Mouse (Mus musculus) liver, adult 2 months (tissue): ENCODE data around the gene Sh3d21. TPM values are rescaled to one million over a fixed set of nuclear protein-coding genes. Genes with fewer than 3 reads are reported as not detected.

ENCODE experiments used
- DNase-seq: peaks from one replicate; pipeline ENCODE4 v3.0.0-alpha.2; 2011; ENCODE audit warnings: low read depth, low spot score; ENCODE audit errors: extremely low read depth
- H3K27ac ChIP-seq: fragments of 200-500 bp; replicated peaks from 2 replicates; pipeline ENCODE4 v1.5.1; 2012; ENCODE audit warnings: low read depth, mild to moderate bottlenecking, control low read depth, inconsistent platforms, low read length; ENCODE audit not compliant: insufficient read depth
- H3K27me3 ChIP-seq: fragments of 200-500 bp; 2 replicates; pipeline ENCODE4 v1.6.1; 2012; ENCODE audit warnings: mild to moderate bottlenecking, moderate library complexity, low read length, inconsistent platforms; ENCODE audit not compliant: control insufficient read depth, insufficient read depth
- H3K36me3 ChIP-seq: fragments of 200-500 bp; 2 replicates; pipeline ENCODE4 v1.6.1; 2012; ENCODE audit warnings: low read length, inconsistent platforms; ENCODE audit not compliant: control insufficient read depth, insufficient read depth
- H3K4me1 ChIP-seq: fragments of 200-500 bp; 2 replicates; pipeline ENCODE4 v1.6.1; 2011; ENCODE audit warnings: low read length; ENCODE audit not compliant: control insufficient read depth, insufficient read depth
- H3K4me3 ChIP-seq: fragments of 200-500 bp; 2 replicates; pipeline ENCODE4 v1.5.1; 2011; ENCODE audit warnings: low read depth, mild to moderate bottlenecking, control low read depth, low read length, moderate library complexity; ENCODE audit not compliant: insufficient read depth
- H3K79me2 ChIP-seq: fragments of 200-500 bp; 2 replicates; pipeline ENCODE4 v1.6.1; 2012; ENCODE audit warnings: inconsistent platforms, mild to moderate bottlenecking, low read length, moderate library complexity; ENCODE audit not compliant: control insufficient read depth, insufficient read depth
- H3K9ac ChIP-seq: fragments of 200-500 bp; 2 replicates; pipeline ENCODE4 v1.6.1; 2012; ENCODE audit warnings: low read depth, mild to moderate bottlenecking, control low read depth, inconsistent platforms, low read length
- CTCF ChIP-seq: fragments of 200-500 bp; IDR thresholded peaks from 2 replicates; pipeline ENCODE4 v1.5.1; 2011; ENCODE audit warnings: low read depth, low read length, control low read depth
- POLR2A ChIP-seq: fragments of 200-500 bp; IDR thresholded peaks from 2 replicates; pipeline ENCODE4 v1.6.1; 2011; ENCODE audit warnings: low read length, control low read depth; ENCODE audit not compliant: insufficient read depth; ENCODE audit errors: extremely low read depth
- WGBS: fragments of 180-500 bp; shearing (Covaris S2); methylation state at CpG from one replicate; pipeline ENCODE4 v1.1.7; 2018; 5-methylcytosine and 5-hydroxymethylcytosine counted together
- polyA plus RNA-seq: library from polyadenylated mRNA; depleted of rRNA; stranded (reverse); fragments of >200 nt; gene quantifications from 2 replicates; pipeline ENCODE4 v1.2.3, GENCODE M21; 2012
- total RNA-seq: library from RNA; depleted of rRNA; stranded (reverse); fragments of >200 nt; gene quantifications from 2 replicates; pipeline ENCODE4 v1.2.3, GENCODE M21; 2014

Sh3d21 gene
- total and polyA plus RNA-seq, 2 experiments: 0.55 to 0.65 TPM

DNA sequence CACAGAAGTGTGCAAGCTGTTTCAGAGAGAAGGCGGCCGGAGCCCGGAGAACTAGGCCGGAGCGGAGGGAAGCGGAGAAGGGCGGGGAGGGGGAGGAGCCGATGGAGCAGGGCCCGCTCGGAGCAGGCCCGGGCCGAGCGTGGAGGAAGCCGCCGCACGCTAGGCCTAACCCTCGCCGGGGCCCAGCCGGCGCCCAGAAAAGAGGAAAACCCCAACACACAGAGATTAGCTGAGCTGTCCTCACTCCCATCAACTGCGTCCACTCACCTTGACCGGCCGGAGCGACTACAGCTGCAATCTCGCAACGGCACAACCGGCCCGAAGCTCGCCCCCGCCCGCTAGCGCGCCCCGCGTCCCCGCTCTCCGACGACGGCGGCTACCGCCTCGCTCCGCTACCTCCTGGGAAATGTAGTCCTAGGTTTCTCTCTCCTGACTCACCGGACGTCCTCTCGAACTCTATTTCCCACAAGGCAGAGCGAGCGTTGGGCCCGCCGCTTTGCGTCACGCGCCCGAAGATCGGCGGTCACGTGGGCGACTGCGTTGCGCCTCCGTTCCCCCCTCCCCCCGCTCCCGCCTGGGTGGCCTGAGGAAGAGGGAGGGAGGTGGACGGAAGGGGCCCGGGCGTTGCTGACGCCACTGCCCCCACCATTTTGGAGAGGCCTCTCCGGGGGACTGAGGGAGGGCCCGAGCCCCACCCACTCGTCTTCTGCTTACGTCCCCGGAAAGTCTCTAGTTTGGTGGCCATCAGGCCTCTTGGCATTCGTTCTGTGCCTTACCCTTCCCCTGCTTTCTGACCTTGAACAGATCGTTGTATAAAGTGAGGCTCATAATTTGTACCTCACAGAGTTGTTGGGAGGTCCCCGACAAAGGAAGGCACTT, 39.3 kb upstream of the Sh3d21 start, which contains the start of gene Thrap3:
Gene Thrap3, minus strand, starts transcription at position 458 of the 879 bp plus-strand sequence.
- peak; percentile 93 for DNase-seq
- Histone ChIP-seq H3K79me2 (peaks cover 14% of the 10 kb centered on the region; the same call in 1 of the 2 replicates), H3K27me3 (no peaks in the 10 kb centered on the region), H3K9ac (peak within 1 kb of the TSS; percentile 96), H3K4me1 (peaks cover 27% of the 10 kb centered on the region), H3K36me3 (no peaks in the 10 kb centered on the region; the same call in 1 of the 2 replicates), H3K27ac (peak within 1 kb of the TSS; percentile 99), H3K4me3 (peak within 1 kb of the TSS; percentile 93)
- WGBS: under 1% methylated on average over 74 of the region's 75 CpGs
- TF ChIP-seq CTCF: no peak
- peak; percentile 64; the same call in 1 of the 2 replicates for TF ChIP-seq POLR2A

DNA sequence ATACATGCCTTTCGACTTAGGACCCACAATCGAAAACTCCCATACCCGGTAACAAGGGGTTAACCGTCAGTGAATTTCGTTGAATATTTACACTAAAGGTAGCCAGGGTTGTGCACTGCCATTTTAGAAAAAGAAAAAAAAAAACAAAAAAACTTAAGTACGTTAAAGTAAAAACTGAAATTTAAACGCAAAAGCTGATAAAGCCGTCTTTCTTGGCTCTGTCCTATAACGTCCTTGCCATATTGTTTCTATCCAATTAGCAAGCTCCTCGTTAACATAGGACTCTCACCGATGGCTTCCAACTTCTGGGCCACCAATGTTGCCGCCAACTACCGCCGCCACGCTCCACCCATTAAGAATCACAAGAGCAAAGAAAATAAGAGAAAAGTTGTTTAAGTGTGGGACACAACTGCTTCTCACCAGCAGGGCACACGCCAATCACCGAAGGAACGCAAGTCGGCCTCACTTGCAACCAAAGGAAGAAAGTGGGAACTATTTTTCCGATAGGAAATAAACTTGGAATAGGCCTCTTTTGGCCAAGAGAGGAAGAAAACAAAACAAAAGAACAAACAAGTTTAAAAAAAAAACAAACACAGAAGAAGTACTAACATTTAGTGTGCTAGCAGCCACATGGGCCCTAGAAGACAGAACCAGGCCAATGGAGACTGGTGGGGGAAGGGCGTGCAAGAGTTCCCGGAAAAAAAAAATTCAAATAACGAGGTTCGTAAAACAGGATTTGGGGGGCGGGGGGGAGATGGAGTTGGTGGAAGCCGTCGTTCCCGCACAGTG, 38.4 kb upstream of the Sh3d21 start:
- TF ChIP-seq POLR2A (no peak), CTCF (peak; percentile 36; the same call in 1 of the 2 replicates)
- Histone ChIP-seq H3K79me2 (peaks cover 18% of the 10 kb centered on the region; the same call in 1 of the 2 replicates), H3K27ac (peak overlapping the region; percentile 99), H3K36me3 (no peaks in the 10 kb centered on the region; the same call in 1 of the 2 replicates), H3K4me1 (peaks cover 30% of the 10 kb centered on the region), H3K4me3 (peak overlapping the region; percentile 93), H3K27me3 (no peaks in the 10 kb centered on the region), H3K9ac (peak overlapping the region; percentile 96)
- DNase-seq: peak; percentile 75
- WGBS: under 1% methylated on average over 28 of the region's 28 CpGs

DNA sequence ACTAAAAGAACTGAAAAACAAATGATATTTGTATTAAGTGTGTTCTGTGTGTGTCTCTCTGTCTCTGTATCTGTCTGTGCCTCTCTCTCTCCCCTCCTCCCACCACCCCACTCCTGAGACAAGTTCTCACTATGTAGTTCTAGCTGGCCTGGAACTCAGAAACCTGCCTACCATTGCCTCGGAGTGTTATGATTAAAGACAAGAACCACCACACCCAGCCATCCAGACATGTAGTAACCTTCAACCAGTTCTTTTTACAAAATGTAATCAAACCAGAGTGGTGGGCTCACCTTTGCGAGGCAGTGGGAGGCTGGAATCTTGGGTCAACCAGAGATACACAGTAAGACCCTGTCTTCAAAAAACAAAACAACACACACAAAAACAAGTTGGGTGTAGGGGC, 37.4 kb upstream of the Sh3d21 start:
- peak overlapping the region; percentile 55 for H3K9ac ChIP-seq
- H3K27me3 ChIP-seq: no peaks in the 10 kb centered on the region
- H3K27ac ChIP-seq: peak overlapping the region; percentile 63
- no peak for DNase-seq
- H3K4me3 ChIP-seq: peak overlapping the region; percentile 28
- H3K4me1 ChIP-seq: peaks cover 27% of the 10 kb centered on the region
- no peaks in the 10 kb centered on the region; the same call in 1 of the 2 replicates for H3K36me3 ChIP-seq
- WGBS: 14% methylated on average over 2 of the region's 2 CpGs
- TF ChIP-seq POLR2A: no peak
- TF ChIP-seq CTCF: no peak
- H3K79me2 ChIP-seq: peaks cover 23% of the 10 kb centered on the region; the same call in 1 of the 2 replicates

DNA sequence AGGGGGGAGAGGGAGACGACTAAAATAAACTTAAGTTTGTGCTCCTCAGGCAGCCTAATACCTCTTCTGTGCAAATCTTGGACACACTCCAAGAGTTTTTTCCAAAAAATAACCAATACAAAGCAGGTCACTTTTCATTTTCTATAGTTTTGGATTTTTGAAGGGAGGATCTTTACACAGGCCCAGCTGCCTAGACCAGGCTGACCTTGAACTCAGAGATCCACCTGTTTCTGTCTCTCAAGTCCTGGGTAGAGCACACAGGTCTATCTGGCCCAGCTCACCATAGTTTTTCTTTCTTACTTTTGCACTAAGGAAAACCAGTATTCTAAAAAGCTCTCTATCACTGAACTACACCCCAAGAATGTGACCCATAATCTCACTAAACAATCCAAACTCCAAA, 36.7 kb upstream of the Sh3d21 start:
- no peaks in the 10 kb centered on the region for H3K27me3 ChIP-seq
- no peak for TF ChIP-seq POLR2A
- TF ChIP-seq CTCF: no peak
- peaks cover 26% of the 10 kb centered on the region for H3K4me1 ChIP-seq
- DNase-seq: peak; percentile 66
- no peak overlapping the region for H3K4me3 ChIP-seq
- H3K9ac ChIP-seq: no peak overlapping the region
- H3K79me2 ChIP-seq: peaks cover 24% of the 10 kb centered on the region; the same call in 1 of the 2 replicates
- peak overlapping the region; percentile 28; the same call in 1 of the 2 replicates for H3K27ac ChIP-seq
- no peaks in the 10 kb centered on the region; the same call in 1 of the 2 replicates for H3K36me3 ChIP-seq
- 3% methylated on average over 1 of the region's 1 CpGs for WGBS

DNA sequence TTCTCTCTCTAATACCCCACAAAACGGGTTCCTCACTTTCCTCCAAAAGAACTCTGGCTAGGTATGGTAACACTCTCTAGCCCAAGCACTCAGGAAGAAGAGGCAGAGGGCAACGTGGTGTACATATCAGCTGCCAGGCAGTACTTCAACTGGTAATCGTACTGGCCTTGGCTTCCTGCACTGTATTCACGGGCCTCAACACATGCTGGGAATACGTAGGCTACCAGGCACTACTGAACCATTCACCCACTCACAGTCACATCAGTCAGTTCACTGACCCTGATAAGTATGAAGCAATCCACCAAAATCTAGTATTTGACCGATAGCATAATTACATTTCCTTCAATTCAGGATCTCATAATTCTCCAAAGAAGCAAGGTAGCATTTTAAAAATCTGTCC, 36.3 kb upstream of the Sh3d21 start:
- 5% methylated on average over 6 of the region's 6 CpGs for WGBS
- Histone ChIP-seq H3K36me3 (peaks cover 2% of the 10 kb centered on the region; the same call in 1 of the 2 replicates), H3K79me2 (peaks cover 27% of the 10 kb centered on the region; the same call in 1 of the 2 replicates), H3K9ac (peak overlapping the region; percentile 2; the same call in 1 of the 2 replicates), H3K27me3 (no peaks in the 10 kb centered on the region), H3K27ac (peak overlapping the region; percentile 8; the same call in 1 of the 2 replicates), H3K4me3 (no peak overlapping the region), H3K4me1 (peaks cover 24% of the 10 kb centered on the region)
- peak; percentile 97 for DNase-seq
- TF ChIP-seq CTCF: no peak
- TF ChIP-seq POLR2A: no peak
